Mouse (Mus musculus) limb, embryonic 11.5 days (tissue): ENCODE measurements around the gene Scube1. TPM values are rescaled to one million over a fixed set of nuclear protein-coding genes. Genes with fewer than 3 reads are reported as not detected.

ENCODE experiments used
- ATAC-seq: fragments of 200-750 bp; cut with Nextera tagmentation; 2 replicates; pipeline ENCODE4 v1.8.0; 2017; ENCODE audit warnings: low read depth; ENCODE audit not compliant: insufficient number of reproducible peaks, low FRiP score, low TSS enrichment
- DNase-seq: peaks from one replicate; pipeline ENCODE4 v3.0.0-alpha.2; 2015; ENCODE audit warnings: low spot score
- H3K27ac ChIP-seq: fragments of 300-500 bp; sonication (generic); replicated peaks from 2 replicates; pipeline ENCODE4 v1.5.1; 2014; ENCODE audit warnings: low read depth, mild to moderate bottlenecking, low read length
- H3K27me3 ChIP-seq: fragments of 300-500 bp; sonication (generic); 2 replicates; pipeline ENCODE4 v1.6.1; 2014; ENCODE audit warnings: mild to moderate bottlenecking, low read length, mixed read lengths; ENCODE audit not compliant: control insufficient read depth, insufficient read depth
- H3K36me3 ChIP-seq: fragments of 300-500 bp; sonication (generic); 2 replicates; pipeline ENCODE4 v1.6.1; 2014; ENCODE audit warnings: mild to moderate bottlenecking, low read length, moderate library complexity, mixed read lengths; ENCODE audit not compliant: control insufficient read depth, insufficient read depth
- H3K4me1 ChIP-seq: fragments of 300-500 bp; sonication (generic); 2 replicates; pipeline ENCODE4 v1.6.1; 2014; ENCODE audit warnings: low read length, mixed read lengths; ENCODE audit not compliant: control insufficient read depth, insufficient read depth
- H3K4me2 ChIP-seq: fragments of 300-500 bp; sonication (generic); 2 replicates; pipeline ENCODE4 v1.6.1; 2014; ENCODE audit warnings: low read depth, mild to moderate bottlenecking, moderate library complexity; ENCODE audit not compliant: severe bottlenecking
- H3K4me3 ChIP-seq: fragments of 300-500 bp; sonication (generic); 2 replicates; pipeline ENCODE4 v1.5.1; 2014; ENCODE audit warnings: low read depth, low read length
- H3K9ac ChIP-seq: fragments of 300-500 bp; sonication (generic); 2 replicates; pipeline ENCODE4 v1.6.1; 2014; ENCODE audit warnings: mild to moderate bottlenecking, low read length
- H3K9me3 ChIP-seq: fragments of 300-500 bp; sonication (generic); 2 replicates; pipeline ENCODE4 v1.6.1; 2016; ENCODE audit warnings: low read length; ENCODE audit not compliant: control insufficient read depth
- WGBS: fragments of 180-500 bp; shearing (Covaris S2); extraction: QIAGEN DNeasy Blood & Tissue Kit; methylation state at CpG from one replicate; pipeline ENCODE4 v1.1.7; 2014; 5-methylcytosine and 5-hydroxymethylcytosine counted together
- polyA plus RNA-seq: library from polyadenylated mRNA; unstranded; fragments of >200 nt; fragmentation: Nextera tagmentation; extraction: Ambion mirVana; gene quantifications from 2 replicates; pipeline ENCODE4 v1.2.1, GENCODE M21; 2014

Scube1 gene
- polyA plus RNA-seq, 1 experiment from 2014 or later, result 62.3 TPM

GRCm38 (mm10) chr15:83571636-83572035 is 153.2 kb downstream of the Scube1 start:
- no peaks in the 10 kb centered on the region for H3K27me3 ChIP-seq
- no peaks in the 10 kb centered on the region for H3K4me1 ChIP-seq
- H3K4me3 ChIP-seq, result no peak overlapping the region
- ATAC-seq (no peak), DNase-seq (no peak)
- H3K9ac ChIP-seq, result no peak overlapping the region
- no peak overlapping the region for H3K4me2 ChIP-seq
- H3K36me3 ChIP-seq, result peaks cover 8% of the 10 kb centered on the region; the same call in 1 of the 2 replicates
- WGBS, result 84% methylated on average over 5 of the region's 5 CpGs
- no peak overlapping the region for H3K27ac ChIP-seq
- no peaks in the 10 kb centered on the region for H3K9me3 ChIP-seq

- Histone ChIP-seq H3K27me3 (no peaks in the 10 kb centered on the region), H3K9ac (no peak overlapping the region), H3K9me3 (no peaks in the 10 kb centered on the region), H3K4me2 (no peak overlapping the region), H3K27ac (no peak overlapping the region), H3K36me3 (peaks cover 5% of the 10 kb centered on the region; the same call in 1 of the 2 replicates), H3K4me1 (no peaks in the 10 kb centered on the region), H3K4me3 (no peak overlapping the region)
- no peak for ATAC-seq
- no peak for DNase-seq
- WGBS, result 65% methylated on average over 2 of the region's 2 CpGs
Measured at GRCm38 (mm10) chr15:83570641-83571040, 154.2 kb downstream of the Scube1 start.

- Histone ChIP-seq H3K4me3 (no peak overlapping the region), H3K4me1 (no peaks in the 10 kb centered on the region), H3K4me2 (no peak overlapping the region), H3K9ac (no peak overlapping the region), H3K9me3 (no peaks in the 10 kb centered on the region), H3K36me3 (peaks cover 4% of the 10 kb centered on the region; the same call in 1 of the 2 replicates), H3K27ac (no peak overlapping the region), H3K27me3 (no peaks in the 10 kb centered on the region)
- WGBS, result 54% methylated on average over 11 of the region's 11 CpGs
- ATAC-seq (no peak), DNase-seq (no peak)
Measured at GRCm38 (mm10) chr15:83569682-83570081, 155.1 kb downstream of the Scube1 start.

- no peaks in the 10 kb centered on the region for H3K27me3 ChIP-seq
- no peak overlapping the region for H3K4me3 ChIP-seq
- WGBS, result 93% methylated on average over 5 of the region's 5 CpGs
- no peak overlapping the region for H3K27ac ChIP-seq
- peaks cover 6% of the 10 kb centered on the region; the same call in 1 of the 2 replicates for H3K4me1 ChIP-seq
- no peak for DNase-seq
- no peaks in the 10 kb centered on the region for H3K9me3 ChIP-seq
- ATAC-seq, result no peak
- no peak overlapping the region for H3K9ac ChIP-seq
- H3K36me3 ChIP-seq, result no peaks in the 10 kb centered on the region
- H3K4me2 ChIP-seq, result no peak overlapping the region
Measured at GRCm38 (mm10) chr15:83568544-83568943, 156.3 kb downstream of the Scube1 start.

GRCm38 (mm10) chr15:83567728-83568127 is 157.1 kb downstream of the Scube1 start:
- H3K4me2 ChIP-seq, result no peak overlapping the region
- H3K4me1 ChIP-seq, result peaks cover 14% of the 10 kb centered on the region
- ATAC-seq, result no peak
- no peaks in the 10 kb centered on the region for H3K36me3 ChIP-seq
- WGBS, result 90% methylated on average over 3 of the region's 3 CpGs
- H3K27me3 ChIP-seq, result no peaks in the 10 kb centered on the region
- no peak overlapping the region for H3K9ac ChIP-seq
- no peaks in the 10 kb centered on the region for H3K9me3 ChIP-seq
- no peak overlapping the region for H3K27ac ChIP-seq
- H3K4me3 ChIP-seq, result no peak overlapping the region
- no peak for DNase-seq

GRCm38 (mm10) chr15:83566006-83566405 is 158.8 kb downstream of the Scube1 start:
- WGBS, result 69% methylated on average over 5 of the region's 5 CpGs
- ATAC-seq, result no peak

GRCm38 (mm10) chr15:83565434-83565833 is 159.4 kb downstream of the Scube1 start:
- peaks cover 14% of the 10 kb centered on the region for H3K4me1 ChIP-seq
- no peaks in the 10 kb centered on the region for H3K27me3 ChIP-seq
- no peaks in the 10 kb centered on the region for H3K9me3 ChIP-seq
- H3K4me3 ChIP-seq, result no peak overlapping the region
- H3K9ac ChIP-seq, result no peak overlapping the region
- ATAC-seq (no peak), DNase-seq (no peak)
- 89% methylated on average over 3 of the region's 3 CpGs for WGBS
- H3K36me3 ChIP-seq, result no peaks in the 10 kb centered on the region
- no peak overlapping the region for H3K27ac ChIP-seq
- H3K4me2 ChIP-seq, result no peak overlapping the region

More at GRCm38 (mm10) chr15:83566006-83566405, 158.8 kb downstream of the Scube1 start:
- H3K4me3 ChIP-seq, result no peak overlapping the region
- no peak overlapping the region for H3K27ac ChIP-seq
- DNase-seq, result no peak
- no peaks in the 10 kb centered on the region for H3K27me3 ChIP-seq
- H3K9me3 ChIP-seq, result no peaks in the 10 kb centered on the region
- H3K36me3 ChIP-seq, result no peaks in the 10 kb centered on the region
- H3K9ac ChIP-seq, result no peak overlapping the region
- no peak overlapping the region for H3K4me2 ChIP-seq
- H3K4me1 ChIP-seq, result peaks cover 14% of the 10 kb centered on the region

- Histone ChIP-seq H3K4me2 (peak overlapping the region; percentile 99), H3K4me1 (peaks cover 14% of the 10 kb centered on the region), H3K4me3 (peak overlapping the region; percentile 42), H3K9me3 (no peaks in the 10 kb centered on the region), H3K9ac (peak overlapping the region; percentile 67), H3K36me3 (no peaks in the 10 kb centered on the region), H3K27me3 (no peaks in the 10 kb centered on the region), H3K27ac (no peak overlapping the region)
- DNase-seq, result peak; percentile 69
- ATAC-seq, result peak; percentile 37; the same call in 1 of the 2 replicates
- 2% methylated on average over 27 of the region's 27 CpGs for WGBS
Measured at GRCm38 (mm10) chr15:83563857-83564651, 160.8 kb downstream of the Scube1 start.
